Mouse (Mus musculus): ENCODE data around the gene Lrrk1. TPM values are rescaled to one million over a fixed set of nuclear protein-coding genes. Genes with fewer than 3 reads are reported as not detected.
"Not testable (repeated sequence)": the region's sequence is repeated elsewhere in the genome, so short reads cannot be mapped to it uniquely, and the experiment has no call there.

Gene Lrrk1
- total RNA-seq, 2 experiments from 2014 or later, result 11.9 to 13.3 TPM

- intact Hi-C loops (cut with DNase I), result no loop called here
- no peak for DNase-seq
These were observed 186.5 kb downstream of the Lrrk1 start for GRCm38 (mm10) chr7:66201657-66202056.

DNA sequence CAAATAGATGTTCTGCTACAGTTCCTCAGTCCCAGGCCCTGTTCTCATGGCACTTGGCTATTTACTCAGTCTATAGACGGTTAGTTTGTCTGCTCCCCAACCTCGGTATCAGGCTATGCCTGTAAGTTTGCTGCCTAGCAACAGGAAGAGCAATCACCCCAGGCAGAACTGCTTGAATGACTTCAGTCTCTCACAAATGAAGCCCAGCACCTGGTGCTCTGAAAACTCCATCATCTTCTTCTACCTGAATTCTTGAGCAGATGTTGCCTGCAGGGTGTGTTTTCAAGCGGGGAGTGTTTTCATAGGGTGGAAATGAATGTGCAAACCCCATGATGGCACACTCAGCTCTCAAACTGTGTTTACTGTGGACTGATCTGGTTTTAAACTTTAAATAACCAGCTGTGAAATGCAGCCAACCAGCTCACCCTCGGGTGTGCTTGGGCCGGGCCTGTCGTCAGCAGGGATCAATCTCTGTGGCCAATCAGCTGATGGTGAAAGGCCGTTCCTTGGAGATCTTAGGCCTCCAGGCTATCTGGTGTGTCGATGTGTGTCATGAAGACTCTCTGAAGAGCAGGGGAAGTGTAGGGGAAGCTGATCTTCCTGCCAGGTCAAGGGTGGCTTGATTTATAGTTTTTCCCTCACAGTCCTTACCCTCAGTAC, 187.2 kb downstream of the Lrrk1 start:
- no peak for DNase-seq
- intact Hi-C loops (cut with DNase I), result no loop called here

GRCm38 (mm10) chr7:66200383-66200782, 187.8 kb downstream of the Lrrk1 start:
- intact Hi-C loops (cut with DNase I), result no loop called here
- no peak for DNase-seq

DNA sequence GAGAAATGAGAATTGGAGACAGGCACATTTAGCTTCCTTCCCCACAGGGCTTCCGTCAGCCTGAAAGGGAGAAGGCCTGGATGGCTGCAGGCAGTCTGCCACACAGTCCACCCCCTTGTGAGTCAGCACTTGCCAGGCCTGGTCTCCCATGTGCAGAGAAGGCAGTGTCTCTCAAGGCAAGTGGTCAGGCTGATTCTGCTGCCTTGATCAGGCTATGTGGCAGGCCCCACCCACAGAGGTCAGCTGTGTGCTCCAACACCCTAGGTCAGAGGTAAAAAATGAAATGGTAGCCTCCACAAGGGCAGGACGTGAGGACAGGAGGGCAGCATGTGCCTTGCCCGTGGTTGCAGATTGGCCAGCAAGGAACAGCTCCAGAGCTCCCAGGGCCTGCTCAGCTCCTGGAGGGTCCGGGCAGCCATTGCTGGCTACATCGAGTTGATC, 188.7 kb downstream of the Lrrk1 start:
- intact Hi-C loops (cut with DNase I), result loop anchor here (5.0 kb wide), 1 partner anchor 42 kb away; no protein-coding TSS in a partner anchor
- peak; percentile 51 to 63 for DNase-seq

GRCm38 (mm10) chr7:66198416-66198815, 189.7 kb downstream of the Lrrk1 start:
- intact Hi-C loops (cut with DNase I), result loop anchor here (5.0 kb wide), 1 partner anchor 41 kb away; no protein-coding TSS in a partner anchor
- no peak for DNase-seq

- peak; percentile 80 to 85 for DNase-seq
- intact Hi-C loops (cut with DNase I), result loop anchor here (2.0 to 5.0 kb wide), 2 partner anchors 40 to 86 kb away; no protein-coding TSS in a partner anchor
These were observed 191.3 kb downstream of the Lrrk1 start for GRCm38 (mm10) chr7:66196609-66197445.

DNA sequence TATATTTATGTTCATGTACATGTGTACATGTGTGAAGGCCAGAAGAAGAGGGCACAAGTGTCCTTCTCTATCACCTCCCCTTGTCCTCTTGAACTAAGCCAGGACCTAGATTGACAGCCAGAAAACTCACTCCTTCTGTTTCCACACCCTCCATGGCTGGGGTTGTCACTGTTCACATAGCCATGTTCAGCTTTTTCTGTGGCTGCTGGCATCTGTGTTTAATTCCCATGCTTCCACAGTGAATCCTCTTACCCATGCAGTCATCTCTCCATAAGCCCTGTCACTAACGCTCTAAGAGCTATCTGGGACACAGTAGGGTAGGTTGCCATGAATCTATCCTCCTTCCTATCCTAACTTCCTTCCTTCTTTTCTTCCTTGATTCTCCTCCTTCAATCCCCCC, 192.3 kb downstream of the Lrrk1 start:
- intact Hi-C loops (cut with DNase I), result loop anchor here (2.0 to 5.0 kb wide), 2 partner anchors 39 to 85 kb away; no protein-coding TSS in a partner anchor
- DNase-seq, result no peak

- intact Hi-C loops (cut with DNase I), result no loop called here
- no peak for DNase-seq
These were observed 193.6 kb downstream of the Lrrk1 start for GRCm38 (mm10) chr7:66194511-66194910.

DNA sequence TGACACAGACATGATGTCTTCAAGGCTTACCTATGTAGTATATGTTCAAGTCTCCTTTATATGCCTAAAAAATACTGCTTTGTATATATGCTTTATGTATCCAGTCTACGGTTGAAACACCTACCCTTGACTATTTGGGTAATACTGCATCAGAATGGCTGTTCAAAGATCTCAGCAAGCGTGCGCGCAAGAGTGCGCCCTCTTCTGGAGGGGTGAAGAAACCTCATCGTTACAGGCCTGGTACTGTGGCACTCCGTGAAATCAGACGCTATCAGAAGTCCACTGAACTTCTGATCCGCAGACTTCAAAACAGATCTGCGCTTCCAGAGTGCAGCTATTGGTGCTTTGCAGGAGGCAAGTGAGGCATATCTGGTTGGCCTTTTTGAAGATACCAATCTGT, 197.8 kb downstream of the Lrrk1 start:
- DNase-seq; intact Hi-C loops (cut with DNase I): not testable (repeated sequence)

GRCm38 (mm10) chr7:66187581-66188231, 200.4 kb downstream of the Lrrk1 start:
- intact Hi-C loops (cut with DNase I), result no loop called here

GRCm38 (mm10) chr7:66185370-66185769, 202.8 kb downstream of the Lrrk1 start:
- no peak for DNase-seq
- intact Hi-C loops (cut with DNase I), result no loop called here

More at GRCm38 (mm10) chr7:66187581-66188231, 200.4 kb downstream of the Lrrk1 start:
- peak in 1 of 2 experiments; percentile 47 for DNase-seq

- intact Hi-C loops (cut with DNase I), result no loop called here
- DNase-seq, result no peak
These were observed 204.1 kb downstream of the Lrrk1 start for GRCm38 (mm10) chr7:66184026-66184425.

DNA sequence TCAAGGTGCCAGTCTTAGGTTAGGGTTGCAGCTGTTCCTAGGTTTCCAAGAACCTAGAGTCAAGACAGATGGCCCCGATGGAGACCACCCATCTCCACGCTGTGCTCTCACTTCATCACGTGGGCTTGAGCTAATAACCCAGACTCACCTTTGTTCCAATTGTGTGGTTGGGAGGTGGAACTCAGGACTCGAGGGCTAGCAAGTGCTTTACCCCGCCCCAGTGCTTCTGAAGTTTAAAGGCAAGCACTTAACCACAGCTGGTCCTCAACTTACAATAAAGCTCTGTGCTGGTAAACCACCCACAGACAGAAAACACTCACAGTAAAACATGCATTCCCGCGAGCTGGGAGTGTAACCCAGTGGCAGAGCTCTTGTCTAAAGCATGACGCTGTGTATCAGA, 204.7 kb downstream of the Lrrk1 start:
- no peak for DNase-seq
- intact Hi-C loops (cut with DNase I), result no loop called here

- intact Hi-C loops (cut with DNase I), result no loop called here
- DNase-seq, result no peak
These were observed 206.0 kb downstream of the Lrrk1 start for GRCm38 (mm10) chr7:66182075-66182715.

- intact Hi-C loops (cut with DNase I), result no loop called here
- no peak for DNase-seq
These were observed 207.3 kb downstream of the Lrrk1 start for GRCm38 (mm10) chr7:66180711-66181365.

- intact Hi-C loops (cut with DNase I), result no loop called here
- DNase-seq, result no peak
These were observed 207.9 kb downstream of the Lrrk1 start for GRCm38 (mm10) chr7:66180260-66180659.

- intact Hi-C loops (cut with DNase I), result no loop called here
- DNase-seq, result no peak
These were observed 208.4 kb downstream of the Lrrk1 start for GRCm38 (mm10) chr7:66179711-66180110.

GRCm38 (mm10) chr7:66179120-66179581, 209.0 kb downstream of the Lrrk1 start:
- intact Hi-C loops (cut with DNase I), result no loop called here
- DNase-seq, result peak in 1 of 2 experiments; percentile 48

DNA sequence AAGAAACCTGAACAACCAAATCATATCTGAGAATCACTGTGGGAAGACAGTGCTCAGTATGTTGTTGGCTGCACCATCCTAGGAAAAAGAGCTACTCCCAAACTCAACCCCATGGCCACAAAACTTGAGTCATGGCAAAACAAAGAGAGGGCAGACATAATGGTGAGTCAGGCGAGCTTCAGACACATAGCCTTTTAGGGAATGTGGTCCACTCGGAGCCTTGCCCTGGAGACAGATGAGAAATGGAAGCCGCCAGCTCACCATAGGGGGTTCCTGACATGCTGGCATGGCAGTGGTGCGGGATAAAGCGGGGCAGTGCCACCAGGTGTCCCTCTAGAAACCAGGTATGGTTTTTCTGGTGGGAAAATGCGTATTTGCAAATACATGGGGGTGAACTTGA, 210.0 kb downstream of the Lrrk1 start:
- intact Hi-C loops (cut with DNase I), result no loop called here
- no peak for DNase-seq

DNA sequence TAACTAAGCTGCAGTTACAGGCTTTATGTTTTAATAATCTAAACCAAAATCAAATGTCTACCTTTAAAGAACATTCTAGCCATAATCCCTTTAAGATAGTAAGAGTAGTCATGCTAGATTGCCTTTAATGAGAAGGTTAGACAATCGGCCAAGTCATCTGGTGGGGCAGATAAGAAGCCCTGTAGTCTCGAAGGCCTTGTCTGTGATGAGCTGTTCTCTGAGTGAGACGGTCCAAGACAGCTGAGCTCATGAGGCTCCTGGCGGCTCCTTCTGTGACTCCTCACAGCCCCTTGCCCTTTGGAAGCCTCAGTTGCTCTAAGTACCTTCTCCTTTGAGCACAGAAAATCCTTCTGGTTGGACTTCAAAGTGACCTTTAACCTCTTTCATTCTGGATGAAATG, 211.2 kb downstream of the Lrrk1 start:
- intact Hi-C loops (cut with DNase I), result no loop called here
- no peak for DNase-seq
